Comparison of ENCODE assay signal across 14 mouse cellular contexts in genomic region chr2:31124694-31125093, GRCm38 (mm10). TPM values are rescaled to one million over a fixed set of nuclear protein-coding genes. Genes with fewer than 3 reads are reported as not detected.
DNase-seq lines count a peak whose midpoint lies in the region; ATAC-seq and TF ChIP-seq lines count a peak whose summit lies in the region.
"Had no signal": no experiment of that assay in that cellular context is flagged by ENCODE, and none has a peak within 500 bp of the region (broad histone marks: within the 10 kb centered on the region; RNA-seq: fewer than 3 reads in every experiment).

No protein-coding gene starts in this region.

- 43% methylated on average over 2 of the region's 2 CpGs for WGBS in embryonic facial prominence, embryonic 13.5 days
- 83% methylated on average over 2 of the region's 2 CpGs for WGBS in embryonic facial prominence, embryonic 10.5 days
- 25% methylated on average over 2 of the region's 2 CpGs for WGBS in limb, embryonic 15.5 days

- H3K4me2 ChIP-seq in embryonic facial prominence, embryonic 13.5 days, result no peak overlapping the region
- no peak overlapping the region for H3K4me2 ChIP-seq in limb, embryonic 15.5 days
- H3K4me2 ChIP-seq: hindbrain, embryonic 15.5 days; neural tube, embryonic 15.5 days had no signal

- no peak for DNase-seq in embryonic facial prominence, embryonic 10.5 days (ENCODE audit: low spot score)
- DNase-seq in layer of hippocampus, adult 2 months (ENCODE audit: low spot score in 2 of 2), result no peak
- DNase-seq in layer of hippocampus, adult 18-20 months (ENCODE audit: low spot score in 2 of 2), result no peak
- peak; percentile 83 for DNase-seq in 3T3-L1 (ENCODE audit: low read depth, low spot score)
- DNase-seq in left cerebral cortex, postnatal 36 days (ENCODE audit: low spot score in 2 of 2), result no peak
- DNase-seq in cerebellum, postnatal 14 days, result no peak
- DNase-seq: kidney, postnatal 36 days; midbrain, embryonic 14.5 days had no signal

- no peak overlapping the region for H3K4me3 ChIP-seq in embryonic facial prominence, embryonic 13.5 days
- H3K4me3 ChIP-seq in embryonic facial prominence, embryonic 10.5 days, result no peak overlapping the region
- H3K4me3 ChIP-seq in layer of hippocampus, adult 2 months, result no peak overlapping the region
- H3K4me3 ChIP-seq in limb, embryonic 15.5 days, result no peak overlapping the region
- H3K4me3 ChIP-seq: hindbrain, embryonic 15.5 days; neural tube, embryonic 15.5 days had no signal

- intact Hi-C loops in left cerebral cortex, postnatal 36 days (cut with DNase I), result no loop called here

- H3K4me1 ChIP-seq in embryonic facial prominence, embryonic 13.5 days, result peaks cover 41% of the 10 kb centered on the region
- H3K4me1 ChIP-seq in embryonic facial prominence, embryonic 10.5 days, result peaks cover 29% of the 10 kb centered on the region
- peaks cover 38% of the 10 kb centered on the region for H3K4me1 ChIP-seq in limb, embryonic 15.5 days

- H3K36me3 ChIP-seq in embryonic facial prominence, embryonic 13.5 days, result no peaks in the 10 kb centered on the region
- H3K36me3 ChIP-seq in embryonic facial prominence, embryonic 10.5 days (replicated peaks), result 0 out of 2 replicates have a peak, but pooled peaks cover 3% of the 10 kb centered on the region
- H3K36me3 ChIP-seq in limb, embryonic 15.5 days, result no peaks in the 10 kb centered on the region
- H3K36me3 ChIP-seq: hindbrain, embryonic 15.5 days; neural tube, embryonic 15.5 days had no signal

- no peak for ATAC-seq in embryonic facial prominence, embryonic 13.5 days (ENCODE audit: insufficient number of reproducible peaks, insufficient read depth, low FRiP score, low TSS enrichment, low read depth)
- ATAC-seq in limb, embryonic 15.5 days (ENCODE audit: insufficient number of reproducible peaks, low FRiP score, low TSS enrichment, low read depth), result no peak
- ATAC-seq: activated CD4-positive, CD25-positive, alpha-beta regulatory T cell, adult 4 months had no signal

- 0 out of 2 replicates have a peak overlapping the region, but pooled peaks have one; percentile 0 for H3K27ac ChIP-seq in embryonic facial prominence, embryonic 13.5 days
- H3K27ac ChIP-seq in embryonic facial prominence, embryonic 10.5 days (replicated peaks), result no peak overlapping the region
- peak overlapping the region; percentile 52 for H3K27ac ChIP-seq in layer of hippocampus, adult 2 months
- peak overlapping the region; percentile 61 for H3K27ac ChIP-seq in limb, embryonic 15.5 days
- H3K27ac ChIP-seq: hindbrain, embryonic 15.5 days; neural tube, embryonic 15.5 days had no signal

- no peak overlapping the region for H3K9ac ChIP-seq in embryonic facial prominence, embryonic 13.5 days
- no peak overlapping the region for H3K9ac ChIP-seq in limb, embryonic 15.5 days
- H3K9ac ChIP-seq: hindbrain, embryonic 15.5 days; neural tube, embryonic 15.5 days had no signal

- no peaks in the 10 kb centered on the region for H3K9me3 ChIP-seq in embryonic facial prominence, embryonic 13.5 days
- H3K9me3 ChIP-seq in embryonic facial prominence, embryonic 10.5 days, result no peaks in the 10 kb centered on the region
- no peaks in the 10 kb centered on the region for H3K9me3 ChIP-seq in limb, embryonic 15.5 days
- H3K9me3 ChIP-seq: G1E; hindbrain, embryonic 15.5 days; neural tube, embryonic 15.5 days had no signal

- no peaks in the 10 kb centered on the region for H3K27me3 ChIP-seq in embryonic facial prominence, embryonic 13.5 days
- no peaks in the 10 kb centered on the region for H3K27me3 ChIP-seq in embryonic facial prominence, embryonic 10.5 days (replicated peaks; ENCODE audit: low read depth, poor library complexity, severe bottlenecking)
- no peaks in the 10 kb centered on the region for H3K27me3 ChIP-seq in limb, embryonic 15.5 days
- H3K27me3 ChIP-seq: hindbrain, embryonic 15.5 days; neural tube, embryonic 15.5 days had no signal

- TF ChIP-seq CTCF in layer of hippocampus, adult 2 months (conservative IDR thresholded peaks at IDR 0.05), result no peak

RNA-seq across cellular contexts. Expression of gene Fnbp1, which starts 17.1 kb away (rescaled TPM):
- 29.4 and 33.0 TPM in 2 replicates for polyA plus RNA-seq in embryonic facial prominence, embryonic 13.5 days (2015; fragmentation: Nextera tagmentation; extraction: Ambion mirVana)
- polyA plus RNA-seq in embryonic facial prominence, embryonic 10.5 days (2016; fragmentation: Nextera tagmentation; extraction: Ambion mirVana), result 15.7 and 17.0 TPM in 2 replicates
- 100 to 1,000 TPM; 113 to 120 TPM for total RNA-seq in layer of hippocampus, adult 2 months (2021)
- total RNA-seq in layer of hippocampus, adult 18-20 months (2021), result 100 to 1,000 TPM; 111 to 130 TPM
- 27.1 and 27.5 TPM in 2 replicates for polyA plus RNA-seq in limb, embryonic 15.5 days (2015; fragmentation: Nextera tagmentation; extraction: Ambion mirVana)
- total RNA-seq in left cerebral cortex, postnatal 36 days (2021), result 10 to 100 TPM; 86.5 to 94.8 TPM

RNA-seq across cellular contexts. Expression of gene Gpr107, which starts 27.4 kb away (rescaled TPM):
- 39.8 and 42.8 TPM in 2 replicates for polyA plus RNA-seq in embryonic facial prominence, embryonic 13.5 days (2015; fragmentation: Nextera tagmentation; extraction: Ambion mirVana)
- polyA plus RNA-seq in embryonic facial prominence, embryonic 10.5 days (2016; fragmentation: Nextera tagmentation; extraction: Ambion mirVana), result 28.7 and 32.4 TPM in 2 replicates
- 10 to 100 TPM; 50.5 to 53.1 TPM for total RNA-seq in layer of hippocampus, adult 2 months (2021)
- 10 to 100 TPM; 42.5 to 48.2 TPM for total RNA-seq in layer of hippocampus, adult 18-20 months (2021)
- polyA plus RNA-seq in limb, embryonic 15.5 days (2015; fragmentation: Nextera tagmentation; extraction: Ambion mirVana), result 41.9 and 42.3 TPM in 2 replicates
- total RNA-seq in left cerebral cortex, postnatal 36 days (2021), result 10 to 100 TPM; 43.4 to 54.4 TPM
